Mouse (Mus musculus) testis, postnatal 10 days (tissue): Measurements from ENCODE around the gene Hacd3.
"Not testable (repeated sequence)": the region's sequence is repeated elsewhere in the genome, so short reads cannot be mapped to it uniquely, and the experiment has no call there.

Experiments
- DNase-seq: peaks from one replicate; pipeline ENCODE4 v3.0.0; 2021; ENCODE audit warnings: low spot score

The Hacd3 gene

DNA sequence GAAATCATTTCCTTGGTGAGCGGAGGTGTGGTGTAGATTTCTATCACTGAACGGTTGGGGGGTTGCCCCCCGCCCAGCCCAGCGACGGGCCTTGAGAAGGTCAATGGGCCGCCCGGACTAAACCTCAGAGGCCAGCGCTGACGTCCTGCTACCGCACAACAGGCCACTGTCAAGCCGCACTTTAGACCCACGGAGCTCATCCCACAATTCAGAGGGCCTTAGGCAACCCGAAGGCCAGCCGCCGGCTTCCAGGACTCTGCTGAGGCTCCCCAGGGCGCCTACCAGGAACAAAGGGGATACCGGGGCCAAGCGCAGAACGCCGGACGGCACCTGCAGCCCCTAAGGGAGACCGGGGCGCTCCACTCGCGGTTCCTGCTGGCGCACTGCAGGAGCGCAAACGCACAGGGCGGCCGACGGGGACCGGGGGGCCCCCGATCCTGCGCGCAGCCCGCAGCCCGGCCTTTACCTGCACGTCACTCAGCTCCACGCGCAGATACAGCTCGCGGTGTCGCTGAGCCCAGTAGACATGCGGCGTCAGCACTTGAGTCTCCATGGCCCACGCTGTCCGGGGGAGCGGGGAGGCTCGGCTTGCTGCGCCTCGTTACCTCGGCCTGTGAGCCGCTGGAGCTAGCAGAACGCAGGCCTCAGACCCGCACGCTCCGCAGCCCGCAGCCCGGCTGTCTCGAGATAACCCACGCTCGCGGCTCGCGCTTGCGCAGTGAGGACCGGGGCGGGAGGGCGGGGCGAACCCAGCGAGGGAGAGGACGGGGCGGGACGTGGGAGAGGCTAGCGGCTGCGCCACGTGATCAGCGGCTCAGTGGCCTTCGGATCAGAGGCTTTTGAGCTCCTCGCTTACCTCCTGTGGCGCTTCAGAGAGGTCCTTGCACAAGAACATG, at the start of gene Hacd3:
Hacd3 (minus strand) TSS at position 703 of the 896 bp plus-strand sequence.
- peak; percentile 92 for DNase-seq

DNA sequence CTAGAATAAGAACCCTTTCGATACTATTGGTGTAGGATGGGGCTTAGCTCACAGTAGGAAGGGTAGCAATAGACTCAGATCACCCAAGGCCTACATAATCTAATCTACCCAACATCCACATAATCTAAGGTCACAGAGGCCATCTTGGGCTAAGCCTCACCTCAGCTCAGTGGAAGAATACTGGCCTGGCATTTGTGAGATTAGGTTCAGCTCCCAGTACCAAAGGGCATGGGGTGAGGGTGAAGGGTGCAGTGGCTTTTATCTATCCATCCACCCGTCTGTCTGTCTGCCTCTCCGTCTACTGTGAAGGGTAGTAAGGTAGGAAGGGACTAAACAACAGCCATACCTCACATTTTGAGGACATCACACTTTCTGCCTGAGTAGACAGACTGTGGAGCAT, 49.1 kb upstream of the Hacd3 start:
- DNase-seq: no peak

DNA sequence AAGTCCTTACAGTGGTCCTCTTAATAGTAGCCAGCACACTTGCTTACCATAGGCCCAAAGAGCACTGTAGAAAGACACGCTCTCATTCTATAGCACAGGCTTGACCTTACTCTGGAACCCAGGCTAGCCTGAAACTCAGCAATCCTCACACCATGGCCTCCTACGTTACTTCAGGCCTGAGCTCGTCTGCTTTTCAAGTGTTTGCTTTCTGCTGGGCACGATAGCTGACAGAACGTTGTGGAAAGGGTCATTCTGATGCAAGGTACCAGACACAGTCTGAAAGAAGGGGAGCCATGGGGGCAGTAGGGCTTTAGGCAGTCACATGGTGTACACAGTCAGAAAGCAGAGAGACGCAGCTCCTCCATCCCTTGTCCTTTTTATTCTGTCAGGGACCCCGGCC, 42.8 kb upstream of the Hacd3 start:
- no peak for DNase-seq

DNA sequence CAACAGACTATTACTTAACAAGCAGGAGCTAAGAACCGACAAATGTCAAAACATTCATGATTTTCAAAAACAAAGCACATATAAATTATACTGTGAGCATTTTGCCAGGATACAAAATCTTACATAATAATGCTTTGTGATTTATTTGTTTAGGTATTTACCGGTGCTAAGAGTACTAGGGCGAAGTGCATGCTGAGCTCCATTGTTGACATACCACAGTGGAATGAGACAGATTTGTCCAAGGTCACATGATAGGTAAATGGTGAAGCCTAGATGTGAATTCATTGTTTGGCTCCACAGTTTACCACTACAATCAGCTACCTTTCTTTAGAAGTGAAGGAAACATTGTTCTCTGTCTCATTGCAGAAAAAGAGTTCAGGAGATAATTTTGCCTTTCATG, 29.5 kb upstream of the Hacd3 start:
- DNase-seq: no peak

DNA sequence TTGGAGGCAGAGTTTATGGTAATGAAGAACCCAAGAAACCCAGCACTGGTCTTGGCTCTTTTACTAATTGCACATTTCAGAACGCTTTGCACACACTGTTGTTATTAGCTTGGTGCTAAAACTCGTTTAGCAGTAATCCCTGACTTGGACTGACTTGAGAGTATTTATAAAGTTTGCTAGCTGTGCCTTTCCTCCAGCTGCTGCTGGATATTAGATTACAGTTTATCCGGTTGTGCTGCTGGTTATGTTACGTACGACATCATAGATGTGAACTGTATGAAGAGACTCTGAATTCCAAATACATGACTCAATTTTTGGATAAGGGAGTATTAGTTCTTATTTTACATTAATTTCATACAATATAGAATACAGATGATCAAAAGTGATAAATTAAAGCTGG, 27.9 kb upstream of the Hacd3 start:
- DNase-seq: no peak

DNA sequence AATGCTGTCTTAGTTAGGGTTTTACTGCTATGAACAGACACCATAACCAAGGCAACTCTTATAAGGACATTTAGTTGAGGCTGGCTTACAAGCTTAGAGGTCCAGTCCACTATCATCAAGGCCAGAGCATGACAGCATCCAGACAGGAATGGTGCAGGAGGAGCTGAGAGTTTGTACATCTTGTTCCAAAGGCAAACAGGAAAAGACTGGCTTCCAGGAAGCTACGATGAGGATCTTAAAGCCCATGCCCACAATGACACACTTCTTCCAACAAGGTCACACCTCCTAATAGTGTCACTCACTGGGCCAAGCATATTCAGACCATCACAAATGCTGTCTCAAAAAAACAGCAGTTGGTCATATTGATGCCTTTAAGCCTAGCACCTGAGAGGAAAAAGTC, 25.5 kb upstream of the Hacd3 start:
- no peak for DNase-seq

DNA sequence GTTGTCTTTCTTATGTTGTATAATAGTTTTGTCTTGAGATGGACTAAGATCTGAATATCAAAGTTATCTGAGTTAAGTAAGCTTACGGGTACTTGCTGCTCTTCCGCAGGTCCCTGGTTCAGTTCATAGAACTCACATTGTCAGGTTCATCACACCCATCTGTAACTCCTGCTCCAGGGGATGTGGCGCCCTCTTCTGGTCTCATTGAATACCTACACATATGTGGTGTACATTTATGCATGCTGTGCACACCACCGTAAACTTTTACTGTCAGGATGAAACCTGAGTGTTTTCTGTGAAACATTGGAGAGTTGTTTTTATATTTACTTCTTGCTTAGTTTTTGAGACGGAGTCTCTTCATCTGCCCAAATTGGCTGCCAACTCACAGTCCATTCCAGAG, 19.9 kb upstream of the Hacd3 start:
- DNase-seq: no peak

DNA sequence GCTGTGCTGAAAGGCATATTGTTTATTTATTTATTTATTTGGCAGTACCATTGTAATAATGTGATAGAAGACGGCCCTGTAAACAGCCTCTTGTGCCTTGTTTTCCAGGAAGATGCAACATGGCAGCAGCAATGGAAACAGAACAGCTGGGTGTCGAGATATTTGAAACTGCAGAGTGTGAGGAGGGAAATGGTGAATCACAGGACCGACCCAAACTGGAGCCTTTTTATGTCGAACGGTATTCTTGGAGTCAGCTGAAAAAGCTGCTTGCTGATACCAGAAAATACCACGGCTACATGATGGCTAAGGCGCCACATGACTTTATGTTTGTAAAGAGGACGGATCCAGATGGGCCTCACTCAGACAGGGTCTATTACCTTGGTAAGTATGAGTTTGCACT, 15.4 kb upstream of the Hacd3 start:
- DNase-seq: no peak

DNA sequence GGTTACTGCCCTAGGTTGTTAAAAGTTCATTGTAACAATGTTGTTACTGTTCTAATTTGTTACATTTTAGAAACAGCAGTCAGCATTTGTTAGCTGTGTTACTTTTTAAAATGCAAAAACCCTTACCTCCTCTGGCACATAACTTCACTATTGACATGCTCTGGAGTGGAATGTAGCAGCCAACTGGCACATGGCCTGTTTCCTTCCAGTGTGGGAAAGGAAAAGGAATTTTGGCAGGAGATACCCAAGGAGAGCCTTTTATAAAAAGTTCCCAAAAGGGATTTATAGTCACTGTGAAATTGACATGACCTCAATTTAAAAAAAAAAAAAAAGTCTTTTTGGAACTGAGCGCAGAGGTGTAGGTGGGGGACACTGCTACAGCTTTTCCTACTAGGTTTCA, 15.0 kb upstream of the Hacd3 start:
- no peak for DNase-seq

DNA sequence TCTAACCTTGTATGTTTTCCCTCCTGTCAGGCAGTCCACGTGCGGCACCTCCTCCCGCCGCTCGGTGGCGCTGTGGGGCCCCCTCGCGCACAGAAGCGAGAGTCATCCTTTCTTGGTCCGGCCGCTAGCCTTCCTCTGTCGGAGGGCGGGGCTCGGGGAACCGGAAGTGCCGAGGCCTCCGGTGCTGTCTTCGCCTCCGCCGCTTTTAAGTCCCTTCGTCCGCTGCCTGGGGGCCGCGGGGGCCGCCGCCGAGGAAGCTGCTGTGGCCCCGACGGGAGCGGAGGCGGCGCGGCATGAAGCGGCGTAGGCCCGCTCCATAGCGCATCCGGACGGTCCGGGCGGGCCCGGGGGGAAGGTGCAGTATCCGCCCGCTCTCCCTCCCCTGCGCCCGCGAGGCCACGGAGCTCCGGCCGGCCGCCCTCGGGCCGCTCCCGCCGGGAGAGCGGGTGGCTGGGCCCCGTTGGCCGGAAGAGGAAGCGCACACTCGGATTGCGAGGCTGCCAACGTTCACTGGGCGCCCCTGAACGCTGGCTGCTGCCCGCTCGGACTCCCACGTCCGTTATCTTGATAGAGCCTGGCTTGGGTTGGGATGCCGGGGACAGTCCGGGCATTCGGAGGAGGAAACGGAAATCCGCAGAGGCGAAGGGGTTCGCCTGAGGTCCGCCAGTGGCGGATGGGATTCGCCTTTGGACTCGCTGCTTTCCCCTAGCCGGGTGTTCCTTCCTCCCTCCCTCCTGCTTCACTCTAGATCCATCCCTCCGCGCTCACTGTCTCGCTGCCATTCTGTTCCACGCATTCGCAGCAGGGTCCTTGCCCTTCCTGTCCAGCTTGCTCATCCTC, 11.0 kb upstream of the Hacd3 start, which contains the start of gene Dpp8:
Dpp8 (plus strand) TSS at position 146 of the 840 bp plus-strand sequence.
- DNase-seq: peak; percentile 96

DNA sequence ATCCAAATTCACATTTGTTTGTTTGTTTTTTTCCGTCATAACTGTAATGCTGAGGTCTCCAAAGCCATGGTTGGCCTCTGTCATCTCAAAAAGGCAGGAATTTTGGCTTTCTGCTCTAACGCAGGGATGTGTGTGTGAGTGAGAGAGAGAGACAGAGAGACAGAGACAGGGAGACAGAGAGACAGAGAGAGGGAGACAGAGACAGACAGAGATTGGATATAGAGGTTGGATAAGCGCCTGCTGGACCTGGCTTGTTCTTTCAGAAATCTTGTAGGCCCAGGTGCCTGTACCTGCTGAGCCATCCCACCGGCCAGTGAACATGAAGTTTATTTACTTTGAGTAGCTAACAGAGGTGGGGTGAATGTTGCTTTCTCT, 10.4 kb upstream of the Hacd3 start:
- no peak for DNase-seq

DNA sequence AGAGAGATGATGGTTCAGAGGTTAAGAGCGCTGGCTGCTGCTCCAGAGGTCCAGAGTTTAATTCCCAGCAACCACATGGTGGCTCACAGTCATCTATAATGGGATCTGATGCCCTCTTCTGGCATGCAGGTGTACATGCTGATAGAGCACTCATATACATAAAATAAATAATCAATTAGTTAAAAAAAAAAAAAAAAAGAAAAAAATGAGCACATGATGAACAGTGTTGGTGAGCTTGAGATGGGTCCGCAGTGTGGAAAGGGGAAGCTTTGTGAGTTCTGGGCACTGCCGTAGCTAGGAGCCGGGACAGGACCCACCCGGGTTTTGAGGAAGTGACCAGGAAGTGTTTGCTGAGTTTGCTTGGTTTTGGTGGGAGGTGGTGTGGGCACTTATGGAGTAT, 9.9 kb upstream of the Hacd3 start:
- not testable (repeated sequence) for DNase-seq

DNA sequence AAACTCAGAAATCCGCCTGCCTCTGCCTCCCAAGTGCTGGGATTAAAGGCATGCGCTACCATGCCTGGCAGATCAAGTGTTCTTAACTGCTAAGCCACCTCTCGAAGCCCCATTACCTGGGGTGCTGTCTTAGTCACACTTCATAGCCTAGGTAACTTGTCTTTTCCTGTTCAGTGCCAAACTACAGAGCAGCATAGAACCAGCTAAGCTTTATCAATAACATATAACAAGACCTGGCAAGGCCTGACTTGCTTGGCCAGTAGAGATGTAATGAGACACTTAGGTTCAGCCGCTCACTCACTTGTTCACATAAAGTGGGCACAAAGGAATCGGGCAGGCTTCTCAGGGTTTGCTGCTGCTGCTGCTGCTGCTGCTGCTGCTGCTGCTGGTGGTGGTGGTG, 6.8 kb upstream of the Hacd3 start:
- DNase-seq: no peak

DNA sequence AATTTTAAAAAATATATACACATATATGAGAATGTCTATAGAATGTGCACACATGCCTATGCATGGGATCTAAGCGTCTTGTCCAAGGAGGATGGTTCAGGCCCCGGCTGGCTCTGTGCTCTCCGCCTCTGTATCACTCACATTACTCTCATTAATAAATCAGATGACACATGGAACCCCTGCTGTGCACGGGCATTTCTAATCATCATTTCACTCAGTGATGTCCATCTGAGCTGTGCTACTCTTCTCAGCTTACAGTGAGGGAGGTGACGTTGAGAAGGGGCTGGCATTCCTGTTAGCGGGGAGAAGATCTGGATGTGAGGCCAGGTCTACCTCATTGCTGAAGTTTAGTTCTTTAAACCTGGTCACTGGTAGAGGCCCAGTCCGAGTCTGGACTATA, 5.7 kb upstream of the Hacd3 start:
- DNase-seq: no peak

DNA sequence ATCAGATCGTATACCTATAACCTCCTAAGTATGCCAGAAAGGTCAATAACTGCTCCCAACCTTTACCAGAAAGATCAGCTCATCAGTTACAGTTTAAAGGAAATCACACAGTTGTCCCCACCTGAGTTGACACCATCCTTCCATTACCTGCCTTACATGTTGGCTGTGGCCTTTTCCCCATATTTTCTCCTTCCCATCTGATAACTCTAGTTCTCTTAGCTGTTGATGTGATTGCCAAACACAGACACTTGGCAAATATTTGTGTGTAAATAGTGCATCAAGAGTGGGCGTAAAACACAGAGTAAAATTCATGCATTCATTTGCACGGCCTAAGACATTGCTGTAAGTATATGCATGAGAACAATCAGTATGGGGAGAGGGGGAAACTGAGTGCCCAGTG, 2.0 kb upstream of the Hacd3 start:
- DNase-seq: no peak

DNA sequence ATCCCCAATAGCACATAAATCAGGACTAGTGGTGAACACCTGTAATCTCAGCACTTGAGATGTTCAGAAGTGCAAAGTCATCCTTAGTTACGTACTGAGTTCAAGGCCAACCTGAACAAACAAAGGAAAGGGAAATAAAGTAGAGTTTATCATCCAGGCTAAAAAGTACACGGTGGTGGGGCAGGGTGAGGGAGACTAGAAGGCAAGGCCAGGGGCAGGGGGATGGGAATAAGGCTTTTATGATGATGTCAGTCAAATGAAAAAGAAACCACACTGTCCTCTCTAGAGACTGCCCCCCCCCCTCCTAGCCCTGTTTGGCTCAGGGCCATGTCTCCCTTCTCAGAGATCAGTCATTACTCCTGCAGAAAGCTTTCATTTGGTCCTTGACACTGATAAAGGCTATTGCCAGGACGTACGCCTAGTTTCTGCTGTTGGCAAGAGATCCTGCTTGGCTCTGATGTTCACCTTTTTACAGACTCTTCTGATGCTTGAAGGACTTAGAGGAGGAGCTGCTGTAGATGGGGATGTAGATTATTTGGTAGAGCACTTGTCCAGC, 1.2 kb upstream of the Hacd3 start:
- peak; percentile 66 for DNase-seq

DNA sequence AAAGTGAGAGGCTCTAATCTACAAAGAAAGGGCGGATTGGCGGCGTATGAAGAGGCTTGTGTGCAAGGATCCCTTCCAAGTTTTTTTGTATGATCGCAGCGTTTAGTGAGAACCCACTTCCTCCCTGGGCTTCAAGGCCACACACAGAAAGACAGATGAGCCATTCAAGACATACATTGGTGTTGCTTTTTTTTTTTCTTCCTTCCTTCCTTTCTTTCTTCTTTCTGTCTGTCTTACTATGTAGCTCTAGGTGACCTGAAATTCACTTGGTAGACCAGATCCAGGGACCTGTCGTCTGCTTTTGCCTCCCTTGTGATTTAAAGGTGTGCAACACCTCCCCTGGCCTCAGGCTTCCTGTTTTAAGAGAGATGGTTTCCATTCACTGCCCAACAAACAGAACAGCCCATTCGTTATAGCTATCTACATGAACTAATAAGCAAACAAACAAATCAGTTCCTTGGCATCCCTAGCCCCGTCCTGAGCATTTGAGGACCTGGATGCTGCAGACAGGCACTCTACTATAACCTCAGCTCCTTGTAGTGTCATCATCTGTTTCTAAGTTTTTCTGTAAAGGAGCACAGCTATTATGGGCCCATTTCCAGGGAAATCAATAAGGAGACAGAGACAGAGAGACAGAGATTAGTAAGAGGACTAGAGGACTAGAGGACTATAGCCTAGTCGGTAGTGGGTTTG, 540 bp upstream of the Hacd3 start:
- DNase-seq: no peak

DNA sequence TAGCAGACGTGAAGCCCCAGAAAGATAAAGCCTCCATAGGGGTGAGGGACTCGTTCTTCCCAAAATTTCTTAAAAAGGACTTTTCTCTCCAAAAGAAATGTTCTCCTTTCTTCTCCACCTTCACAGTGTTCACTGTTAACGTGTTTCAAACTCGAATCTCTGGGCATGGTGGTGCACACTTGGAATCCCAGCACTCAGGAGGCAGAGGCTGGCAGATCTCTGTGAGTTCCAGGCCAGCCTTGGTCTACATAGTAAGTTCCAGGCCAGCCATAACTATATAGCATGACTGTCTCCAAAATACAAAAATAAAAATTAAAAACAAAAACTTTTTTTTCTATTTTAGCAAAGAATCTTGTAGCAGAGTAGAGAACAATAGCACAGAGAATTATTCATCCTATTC, 1.4 kb downstream of the Hacd3 start:
- no peak for DNase-seq

DNA sequence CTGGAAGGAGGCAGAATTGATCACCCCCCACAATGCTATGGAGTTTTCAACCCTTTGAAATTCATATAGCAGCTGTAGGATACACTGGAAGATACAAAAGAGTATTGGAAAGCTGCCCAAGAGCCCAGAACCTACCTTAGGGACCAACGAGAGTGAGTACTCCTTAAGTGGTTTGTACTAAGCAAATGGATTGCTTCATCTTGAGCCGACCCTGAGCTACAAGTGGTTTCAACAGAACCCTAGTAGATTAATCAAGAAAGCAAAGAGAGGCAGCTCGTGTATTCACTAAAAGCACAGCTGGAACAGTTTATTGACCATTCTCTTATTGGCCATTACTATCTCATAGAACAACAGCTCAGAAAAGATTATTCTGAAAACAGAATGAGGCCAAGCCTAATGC, 2.3 kb downstream of the Hacd3 start:
- DNase-seq: no peak

DNA sequence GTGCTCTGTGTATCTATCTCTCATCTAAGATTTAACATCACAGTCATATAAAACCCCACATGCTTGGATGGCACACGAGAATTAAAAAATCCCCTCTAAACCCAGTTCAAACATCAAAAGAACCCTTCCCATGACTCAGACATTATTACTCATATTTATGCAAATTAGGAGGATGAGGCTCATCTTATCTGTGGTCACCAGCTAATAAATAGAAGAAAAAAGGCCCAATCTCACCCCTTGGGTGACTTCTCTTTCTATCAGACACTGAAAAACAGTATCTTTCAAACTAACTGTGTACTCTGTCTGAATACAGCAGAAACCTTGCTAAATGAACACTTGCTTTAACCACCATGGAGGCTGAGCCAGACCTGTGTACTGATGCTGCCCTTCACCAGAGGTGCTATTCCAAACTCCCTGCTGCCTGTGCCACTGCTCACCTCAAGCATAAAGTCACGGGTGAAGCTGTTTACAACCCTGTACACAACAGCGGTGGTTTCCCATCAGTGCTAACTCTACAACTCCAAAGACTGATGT, 2.8 kb downstream of the Hacd3 start:
- no peak for DNase-seq

DNA sequence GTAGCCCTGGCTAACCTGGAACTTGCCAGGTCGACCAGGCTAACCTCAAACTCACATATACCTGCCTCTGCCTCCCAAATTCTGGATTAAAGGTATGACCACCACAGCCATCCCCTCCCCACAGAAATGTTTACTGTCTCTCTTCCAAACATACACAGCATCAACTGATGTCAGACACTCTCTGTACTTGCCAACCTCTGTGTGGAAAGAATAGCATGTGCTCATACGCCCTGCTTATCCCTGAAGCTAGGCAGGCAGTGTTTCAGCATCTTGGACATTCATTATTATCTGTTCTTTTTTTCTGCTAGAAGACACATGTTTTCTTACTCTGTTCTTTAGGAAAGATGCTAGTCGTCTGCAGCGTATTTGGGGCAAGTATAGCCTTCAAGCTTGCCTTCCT, 3.6 kb downstream of the Hacd3 start:
- no peak for DNase-seq
